Mouse (Mus musculus): ENCODE results near the gene Mrpl54. TPM values are rescaled to one million over a fixed set of nuclear protein-coding genes. Genes with fewer than 3 reads are reported as not detected.

Gene Mrpl54
- polyA plus RNA-seq, 1 experiment from 2014 or later: 150 TPM

Small RNA genes within 50 kb of the gene (microRNA-seq; reads per million reads assigned to microRNA genes)
- 11.1 reads per million, percentile 28 among the genes with 10 or more reads in this experiment for gene Mir3057

Other genes with a start within 250 kb of the Mrpl54 start
- 38.1 and 38.7 TPM in 2 replicates for gene Diras1, start 241.3 kb downstream of the Mrpl54 start, polyA plus RNA-seq (2015; fragmentation: Nextera tagmentation; extraction: Ambion mirVana)
- gene Slc39a3, start 229.5 kb downstream of the Mrpl54 start, polyA plus RNA-seq (2015; fragmentation: Nextera tagmentation; extraction: Ambion mirVana): 40.9 and 44.2 TPM in 2 replicates
- 283 and 286 TPM in 2 replicates for gene Sgta, start 206.8 kb downstream of the Mrpl54 start, polyA plus RNA-seq (2015; fragmentation: Nextera tagmentation; extraction: Ambion mirVana)
- 47.4 and 48.4 TPM in 2 replicates for gene Thop1, start 196.9 kb downstream of the Mrpl54 start, polyA plus RNA-seq (2015; fragmentation: Nextera tagmentation; extraction: Ambion mirVana)
- gene Creb3l3, start 168.1 kb downstream of the Mrpl54 start, polyA plus RNA-seq (2015; fragmentation: Nextera tagmentation; extraction: Ambion mirVana): 0.27 and 0.90 TPM in 2 replicates
- gene Map2k2, start 161.0 kb downstream of the Mrpl54 start, polyA plus RNA-seq (2015; fragmentation: Nextera tagmentation; extraction: Ambion mirVana): 217 and 244 TPM in 2 replicates
- 12.2 and 14.9 TPM in 2 replicates for gene Zbtb7a, start 131.7 kb downstream of the Mrpl54 start, polyA plus RNA-seq (2015; fragmentation: Nextera tagmentation; extraction: Ambion mirVana)
- 60.0 and 77.5 TPM in 2 replicates for gene Pias4, start 99.0 kb downstream of the Mrpl54 start, polyA plus RNA-seq (2015; fragmentation: Nextera tagmentation; extraction: Ambion mirVana)
- 532 and 537 TPM in 2 replicates for gene Eef2, start 90.3 kb downstream of the Mrpl54 start, polyA plus RNA-seq (2015; fragmentation: Nextera tagmentation; extraction: Ambion mirVana)
- gene Dapk3, start 83.9 kb downstream of the Mrpl54 start, polyA plus RNA-seq (2015; fragmentation: Nextera tagmentation; extraction: Ambion mirVana): 79.1 and 80.9 TPM in 2 replicates
- gene 4930442H23Rik, start 83.1 kb downstream of the Mrpl54 start, polyA plus RNA-seq (2015; fragmentation: Nextera tagmentation; extraction: Ambion mirVana): not detected in 2 replicates
- gene Nmrk2, start 64.9 kb downstream of the Mrpl54 start, polyA plus RNA-seq (2015; fragmentation: Nextera tagmentation; extraction: Ambion mirVana): not detected in 2 replicates
- gene Atcay, start 36.1 kb downstream of the Mrpl54 start, polyA plus RNA-seq (2015; fragmentation: Nextera tagmentation; extraction: Ambion mirVana): 58.1 and 62.3 TPM in 2 replicates
- gene Zfr2, start 33.8 kb downstream of the Mrpl54 start, polyA plus RNA-seq (2015; fragmentation: Nextera tagmentation; extraction: Ambion mirVana): 21.7 and 21.8 TPM in 2 replicates
- gene Matk, start 14.0 kb downstream of the Mrpl54 start, polyA plus RNA-seq (2015; fragmentation: Nextera tagmentation; extraction: Ambion mirVana): 10.5 and 13.0 TPM in 2 replicates
- 33.7 and 36.1 TPM in 2 replicates for gene Apba3, start within 50 bp of the Mrpl54 start, polyA plus RNA-seq (2015; fragmentation: Nextera tagmentation; extraction: Ambion mirVana)
- 2.3 and 3.3 TPM in 2 replicates for gene Tjp3, start 24.6 kb upstream of the Mrpl54 start, polyA plus RNA-seq (2015; fragmentation: Nextera tagmentation; extraction: Ambion mirVana)
- 99.3 and 102 TPM in 2 replicates for gene Pip5k1c, start 26.0 kb upstream of the Mrpl54 start, polyA plus RNA-seq (2015; fragmentation: Nextera tagmentation; extraction: Ambion mirVana)
- 32.5 and 42.5 TPM in 2 replicates for gene Cactin, start 54.2 kb upstream of the Mrpl54 start, polyA plus RNA-seq (2015; fragmentation: Nextera tagmentation; extraction: Ambion mirVana)
- gene Tbxa2r, start 61.8 kb upstream of the Mrpl54 start, polyA plus RNA-seq (2015; fragmentation: Nextera tagmentation; extraction: Ambion mirVana): 4.5 and 4.8 TPM in 2 replicates
- not detected in 2 replicates for gene Gipc3, start 76.3 kb upstream of the Mrpl54 start, polyA plus RNA-seq (2015; fragmentation: Nextera tagmentation; extraction: Ambion mirVana)
- gene Hmg20b, start 83.5 kb upstream of the Mrpl54 start, polyA plus RNA-seq (2015; fragmentation: Nextera tagmentation; extraction: Ambion mirVana): 46.5 and 51.5 TPM in 2 replicates
- gene Mfsd12, start 90.6 kb upstream of the Mrpl54 start, polyA plus RNA-seq (2015; fragmentation: Nextera tagmentation; extraction: Ambion mirVana): 16.5 and 17.8 TPM in 2 replicates
- gene 4930404N11Rik, start 98.9 kb upstream of the Mrpl54 start, polyA plus RNA-seq (2015; fragmentation: Nextera tagmentation; extraction: Ambion mirVana): 0.68 and 0.87 TPM in 2 replicates
- gene Fzr1, start 111.6 kb upstream of the Mrpl54 start, polyA plus RNA-seq (2015; fragmentation: Nextera tagmentation; extraction: Ambion mirVana): 105 and 112 TPM in 2 replicates
- gene Dohh, start 117.5 kb upstream of the Mrpl54 start, polyA plus RNA-seq (2015; fragmentation: Nextera tagmentation; extraction: Ambion mirVana): 72.2 and 75.2 TPM in 2 replicates
- 5.2 and 8.2 TPM in 2 replicates for gene Gm48551, start 117.5 kb upstream of the Mrpl54 start, polyA plus RNA-seq (2015; fragmentation: Nextera tagmentation; extraction: Ambion mirVana)
- gene Gm48552, start 122.1 kb upstream of the Mrpl54 start, polyA plus RNA-seq (2015; fragmentation: Nextera tagmentation; extraction: Ambion mirVana): 1.3 and 2.5 TPM in 2 replicates
- gene Smim24, start 126.1 kb upstream of the Mrpl54 start, polyA plus RNA-seq (2015; fragmentation: Nextera tagmentation; extraction: Ambion mirVana): 1.8 and 3.1 TPM in 2 replicates
- 27.1 and 27.9 TPM in 2 replicates for gene Nfic, start 188.7 kb upstream of the Mrpl54 start, polyA plus RNA-seq (2015; fragmentation: Nextera tagmentation; extraction: Ambion mirVana)
- gene Celf5, start 215.8 kb upstream of the Mrpl54 start, polyA plus RNA-seq (2015; fragmentation: Nextera tagmentation; extraction: Ambion mirVana): 52.7 and 56.1 TPM in 2 replicates
- gene Ncln, start 229.5 kb upstream of the Mrpl54 start, polyA plus RNA-seq (2015; fragmentation: Nextera tagmentation; extraction: Ambion mirVana): 68.7 and 68.8 TPM in 2 replicates
- 0.36 and 0.64 TPM in 2 replicates for gene S1pr4, start 233.2 kb upstream of the Mrpl54 start, polyA plus RNA-seq (2015; fragmentation: Nextera tagmentation; extraction: Ambion mirVana)